Mouse (Mus musculus): Measurements from ENCODE around the gene Nyap1.

Nyap1 gene

GRCm38 (mm10) chr5:137689974-137690373 lies 51.4 kb downstream of the Nyap1 start:
- no peak for DNase-seq

- DNase-seq = no peak
These were observed 55.1 kb downstream of the Nyap1 start for GRCm38 (mm10) chr5:137686127-137686790.

- DNase-seq = no peak
These were observed 55.8 kb downstream of the Nyap1 start for GRCm38 (mm10) chr5:137685653-137686052.

- DNase-seq = peak; percentile 98 to 99
These were observed 56.9 kb downstream of the Nyap1 start, which contains the start of gene Agfg2 for GRCm38 (mm10) chr5:137684294-137685123. Agfg2 (minus strand) TSS chr5:137684726.

GRCm38 (mm10) chr5:137683388-137684293 lies 57.8 kb downstream of the Nyap1 start:
- peak; percentile 16 to 45 for DNase-seq

GRCm38 (mm10) chr5:137682526-137682925 lies 58.9 kb downstream of the Nyap1 start:
- DNase-seq = no peak
